Mouse (Mus musculus): ENCODE measurements at regions not wholly inside any gene's neighbourhood (a gene's known extent, or its start where the extent isn't known, plus 50 kb on each side); places are given as distances from the start of the nearest gene placed in this dataset.

DNA sequence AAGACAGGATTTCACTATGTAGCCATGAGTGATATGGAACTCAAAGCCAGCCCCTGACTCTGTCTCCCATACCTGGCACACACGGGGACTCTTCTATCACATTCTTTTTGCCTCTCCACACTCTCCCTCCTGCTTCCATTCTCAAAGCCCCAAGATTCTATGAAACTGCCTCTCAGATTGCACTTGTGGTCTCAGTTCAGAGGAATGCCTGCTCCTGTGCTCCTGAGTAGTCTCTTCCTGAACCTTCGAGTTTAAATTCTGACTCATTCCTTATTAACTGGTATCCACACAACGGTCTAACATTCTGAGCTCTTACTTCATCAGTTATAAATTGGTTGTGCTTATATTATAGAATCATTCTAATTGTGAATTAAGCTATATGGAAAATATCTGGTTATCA, 473.6 kb upstream of the A830018L16Rik start:
- intact Hi-C loops (cut with DNase I), result no loop called here

DNA sequence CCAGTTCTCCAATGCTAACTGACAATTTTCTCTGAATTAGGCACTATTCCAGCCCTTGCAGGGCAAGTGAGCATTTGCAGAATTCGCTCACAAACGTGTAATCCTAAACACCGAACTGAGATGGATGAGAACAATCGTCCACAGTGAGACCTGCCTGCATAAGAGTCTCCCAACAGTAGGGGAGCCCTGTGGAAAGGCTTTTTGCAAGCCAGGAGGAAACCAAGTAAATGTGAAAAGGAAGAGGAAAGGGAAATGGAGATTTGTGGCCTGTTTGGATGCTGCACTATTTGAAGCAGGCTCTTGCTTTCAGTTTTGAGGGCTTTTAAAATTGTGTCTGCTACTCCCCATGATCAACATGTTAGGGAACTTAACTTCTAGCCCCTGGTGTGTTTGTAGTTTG, 470.9 kb upstream of the A830018L16Rik start:
- intact Hi-C loops (cut with DNase I), result no loop called here
- no peak for DNase-seq (ENCODE audit: low spot score in 2 of 2)

More for the DNA sequence above, 473.6 kb upstream of the A830018L16Rik start:
- DNase-seq (ENCODE audit: low spot score in 2 of 2), result no peak

All from left cerebral cortex, postnatal 14 days (tissue).